Mouse (Mus musculus) midbrain, embryonic 11.5 days (tissue): ENCODE results near the gene Olfr1218. TPM values are rescaled to one million over a fixed set of nuclear protein-coding genes. Genes with fewer than 3 reads are reported as not detected.
"Not testable (repeated sequence)": the region's sequence is repeated elsewhere in the genome, so short reads cannot be mapped to it uniquely, and the experiment has no call there.

Experiments used
- ATAC-seq: fragments of 200-750 bp; cut with Nextera tagmentation; 2 replicates; pipeline ENCODE4 v1.8.0; 2017; ENCODE audit warnings: moderate TSS enrichment, moderate library complexity; ENCODE audit not compliant: low FRiP score
- DNase-seq: peaks from one replicate; pipeline ENCODE4 v3.0.0; 2015; ENCODE audit warnings: low spot score; ENCODE audit errors: missing footprints
- H3K27ac ChIP-seq: fragments of 300-500 bp; sonication (generic); 2 replicates; pipeline ENCODE4 v1.5.1; 2014; ENCODE audit warnings: low read depth, low read length
- H3K27me3 ChIP-seq: fragments of 300-500 bp; sonication (generic); 2 replicates; pipeline ENCODE4 v1.6.1; 2014; ENCODE audit warnings: mild to moderate bottlenecking, low read length, moderate library complexity, mixed read lengths; ENCODE audit not compliant: control insufficient read depth, insufficient read depth
- H3K36me3 ChIP-seq: fragments of 300-500 bp; sonication (generic); 2 replicates; pipeline ENCODE4 v1.6.1; 2014; ENCODE audit warnings: mild to moderate bottlenecking, low read length, moderate library complexity, mixed read lengths; ENCODE audit not compliant: control insufficient read depth, insufficient read depth
- H3K4me1 ChIP-seq: fragments of 300-500 bp; sonication (generic); 2 replicates; pipeline ENCODE4 v1.6.1; 2014; ENCODE audit warnings: low read length; ENCODE audit not compliant: control insufficient read depth, insufficient read depth
- H3K4me2 ChIP-seq: fragments of 300-500 bp; sonication (generic); 2 replicates; pipeline ENCODE4 v1.6.1; 2014; ENCODE audit warnings: mild to moderate bottlenecking, moderate library complexity
- H3K4me3 ChIP-seq: fragments of 300-500 bp; sonication (generic); 2 replicates; pipeline ENCODE4 v1.5.1; 2014; ENCODE audit warnings: low read depth, low read length
- H3K9ac ChIP-seq: fragments of 300-500 bp; sonication (generic); 2 replicates; pipeline ENCODE4 v1.6.1; 2014; ENCODE audit warnings: low read length
- H3K9me3 ChIP-seq: fragments of 300-500 bp; sonication (generic); 2 replicates; pipeline ENCODE4 v1.6.1; 2016; ENCODE audit warnings: low read length; ENCODE audit not compliant: control insufficient read depth
- WGBS: fragments of 180-500 bp; shearing (Covaris S2); extraction: QIAGEN DNeasy Blood & Tissue Kit; methylation state at CpG from one replicate; pipeline ENCODE4 v1.1.7; 2014; 5-methylcytosine and 5-hydroxymethylcytosine counted together
- polyA plus RNA-seq: library from polyadenylated mRNA; unstranded; fragments of >200 nt; fragmentation: Nextera tagmentation; extraction: Ambion mirVana; gene quantifications from 2 replicates; pipeline ENCODE4 v1.2.1, GENCODE M21; 2014

Gene Olfr1218
- polyA plus RNA-seq: not detected in 2 replicates

DNA sequence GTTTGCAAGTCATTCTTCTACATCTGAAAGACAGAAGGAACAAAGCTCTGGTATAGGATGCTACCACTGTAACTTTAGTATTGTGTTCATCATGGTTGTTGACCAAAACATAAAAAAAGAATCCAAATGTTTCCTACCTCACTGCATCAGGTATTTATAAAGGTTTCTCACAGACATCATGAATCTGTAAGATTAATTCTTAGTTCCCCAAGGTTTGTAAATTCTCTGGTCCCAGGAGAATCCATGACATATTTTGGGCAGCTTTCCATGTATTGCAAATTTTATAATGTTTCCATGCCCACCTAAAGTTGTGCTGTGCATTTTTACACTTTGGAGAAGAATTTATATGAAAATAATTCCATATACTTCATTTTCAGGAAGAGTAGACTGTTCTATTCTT lies at the start of gene Olfr1218:
Gene Olfr1218 (minus strand): TSS at position 101 of the 400 bp plus-strand sequence.
- ATAC-seq: no peak

DNA sequence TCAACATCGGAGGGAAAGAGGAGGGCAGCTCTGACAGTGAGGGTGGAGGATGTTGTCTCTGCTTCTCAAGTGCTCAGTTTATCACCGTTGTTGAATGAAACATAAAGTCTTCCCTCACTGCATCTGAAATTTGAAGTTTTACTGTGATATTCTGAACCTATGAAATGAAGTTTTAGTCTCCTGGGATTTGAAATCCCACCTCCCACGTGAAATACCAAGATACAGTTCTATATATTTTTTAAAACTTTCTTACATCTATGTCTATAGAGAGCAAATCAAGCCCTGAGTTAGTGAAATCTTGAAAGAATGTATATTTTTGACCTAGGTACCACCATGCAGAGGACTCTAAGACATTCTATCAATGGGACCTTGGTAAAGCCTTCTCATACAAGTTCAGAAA lies 45.7 kb upstream of the Olfr1218 start, which contains the start of gene Olfr1220:
Gene Olfr1220 (minus strand): TSS at position 101 of the 400 bp plus-strand sequence.
- 85% methylated on average over 3 of the region's 3 CpGs for WGBS
- ATAC-seq: no peak

More for the DNA sequence above, at the start of gene Olfr1218:
- H3K4me1 ChIP-seq: no peaks in the 10 kb centered on the region
- H3K9ac ChIP-seq: no peak within 1 kb of the TSS
- no peaks in the 10 kb centered on the region for H3K36me3 ChIP-seq
- no peak for DNase-seq
- no peak within 1 kb of the TSS for H3K4me2 ChIP-seq
- no peaks in the 10 kb centered on the region for H3K9me3 ChIP-seq
- H3K27me3 ChIP-seq: no peaks in the 10 kb centered on the region
- no peak within 1 kb of the TSS for H3K27ac ChIP-seq
- no peak within 1 kb of the TSS for H3K4me3 ChIP-seq

DNA sequence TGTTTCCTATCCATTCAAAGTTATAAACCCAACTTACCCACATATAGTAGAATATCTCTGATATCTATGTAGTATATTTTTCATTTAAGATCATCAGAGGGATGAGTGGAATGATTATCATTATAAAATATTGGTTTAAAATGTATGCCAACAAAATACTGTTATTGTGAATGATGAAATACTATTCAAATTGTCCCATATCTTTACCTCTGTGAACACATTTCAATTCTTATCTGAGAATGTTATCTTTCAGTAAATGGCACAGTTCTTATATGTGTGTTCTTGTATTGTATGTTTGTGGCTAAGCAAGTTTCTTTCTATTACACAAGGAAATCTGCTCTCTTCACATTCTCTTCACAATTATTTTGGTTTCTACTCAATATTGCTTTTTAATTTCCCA lies 44.7 kb upstream of the Olfr1218 start:
- Histone ChIP-seq H3K4me1 (no peaks in the 10 kb centered on the region), H3K27ac (no peak overlapping the region), H3K4me3 (no peak overlapping the region), H3K9ac (no peak overlapping the region), H3K4me2 (no peak overlapping the region), H3K36me3 (no peaks in the 10 kb centered on the region), H3K9me3 (no peaks in the 10 kb centered on the region), H3K27me3 (no peaks in the 10 kb centered on the region)
- no peak for ATAC-seq
- no peak for DNase-seq

More for the DNA sequence above, 45.7 kb upstream of the Olfr1218 start, which contains the start of gene Olfr1220:
- Histone ChIP-seq H3K9me3 (no peaks in the 10 kb centered on the region), H3K4me2 (no peak within 1 kb of the TSS), H3K4me3 (no peak within 1 kb of the TSS), H3K36me3 (no peaks in the 10 kb centered on the region), H3K9ac (no peak within 1 kb of the TSS), H3K27me3 (no peaks in the 10 kb centered on the region), H3K4me1 (no peaks in the 10 kb centered on the region), H3K27ac (no peak within 1 kb of the TSS)
- no peak for DNase-seq

DNA sequence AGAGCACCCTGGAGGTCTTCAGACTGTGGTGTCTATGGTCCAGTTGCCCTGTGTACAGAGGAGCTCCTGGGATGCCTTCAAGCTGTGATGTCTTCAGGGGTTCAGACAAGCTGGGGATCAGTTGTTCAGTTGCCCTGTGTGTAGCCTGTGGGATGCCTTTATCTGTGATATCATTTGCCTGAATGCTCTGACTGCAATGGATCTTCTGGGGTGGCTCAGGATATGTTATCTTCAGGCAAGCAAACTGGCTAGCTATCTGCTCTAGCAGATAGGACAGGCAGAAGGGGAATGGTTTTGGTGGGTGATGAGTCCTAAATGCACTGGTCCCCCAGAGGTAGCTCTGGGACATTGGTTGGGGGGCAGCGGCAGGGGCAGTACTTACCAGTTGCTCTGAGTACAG lies 32.9 kb upstream of the Olfr1218 start:
- Histone ChIP-seq H3K4me3 (no peak overlapping the region), H3K27ac (no peak overlapping the region), H3K4me2 (no peak overlapping the region), H3K9me3 (no peaks in the 10 kb centered on the region), H3K9ac (no peak overlapping the region), H3K4me1 (no peaks in the 10 kb centered on the region), H3K27me3 (no peaks in the 10 kb centered on the region), H3K36me3 (no peaks in the 10 kb centered on the region)
- DNase-seq (no peak), ATAC-seq (no peak)
- 100% methylated on average over 1 of the region's 1 CpGs for WGBS

DNA sequence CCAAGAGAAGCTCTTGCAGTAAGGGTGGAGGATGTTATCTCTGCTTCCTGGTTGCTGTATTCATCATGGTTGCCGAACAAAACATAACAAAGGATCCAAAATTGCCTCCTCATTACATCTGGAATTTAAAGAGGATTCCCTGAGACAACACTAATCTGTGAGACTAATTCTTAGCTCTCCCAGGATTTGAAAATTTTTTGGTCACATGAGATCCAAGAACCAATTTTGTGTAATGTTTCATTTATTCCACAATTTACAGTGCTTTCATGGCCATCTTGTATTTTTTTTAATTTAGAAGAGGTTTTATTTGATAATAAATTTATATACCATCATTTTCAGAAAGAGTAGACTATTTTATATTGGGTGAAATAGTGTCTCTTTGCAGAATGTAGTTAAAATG lies 22.4 kb upstream of the Olfr1218 start, which contains the start of gene Olfr1219:
Gene Olfr1219 (minus strand): TSS at position 101 of the 400 bp plus-strand sequence.
- 62% methylated on average over 1 of the region's 1 CpGs for WGBS
- no peaks in the 10 kb centered on the region for H3K36me3 ChIP-seq
- DNase-seq (no peak), ATAC-seq (no peak)
- H3K4me2 ChIP-seq: no peak within 1 kb of the TSS
- H3K27ac ChIP-seq: no peak within 1 kb of the TSS
- no peak within 1 kb of the TSS for H3K4me3 ChIP-seq
- no peaks in the 10 kb centered on the region for H3K27me3 ChIP-seq
- H3K9ac ChIP-seq: no peak within 1 kb of the TSS
- H3K9me3 ChIP-seq: no peaks in the 10 kb centered on the region
- H3K4me1 ChIP-seq: no peaks in the 10 kb centered on the region

DNA sequence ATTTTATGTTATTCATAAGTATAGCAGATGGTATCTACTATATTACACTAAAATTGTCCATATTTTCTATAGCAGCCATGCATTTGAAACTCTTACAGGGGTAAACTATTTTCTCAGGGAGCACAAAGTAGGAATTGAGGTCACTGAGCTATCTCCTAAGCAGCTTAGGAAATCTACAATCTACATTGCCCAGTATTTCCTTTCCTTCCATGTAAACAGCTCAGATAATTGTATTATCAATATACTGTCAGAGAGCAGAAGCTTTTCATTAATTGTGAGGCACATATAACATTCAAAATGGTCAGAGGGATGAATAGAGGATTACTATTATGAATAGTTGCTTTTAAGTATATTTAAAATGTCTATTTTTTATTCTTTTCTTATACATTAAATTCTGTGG lies 20.5 kb upstream of the Olfr1218 start:
- Histone ChIP-seq H3K27ac (no peak overlapping the region), H3K9ac (no peak overlapping the region), H3K9me3 (no peaks in the 10 kb centered on the region), H3K4me3 (no peak overlapping the region), H3K36me3 (no peaks in the 10 kb centered on the region), H3K27me3 (no peaks in the 10 kb centered on the region), H3K4me1 (no peaks in the 10 kb centered on the region), H3K4me2 (no peak overlapping the region)
- DNase-seq (no peak), ATAC-seq (no peak)

DNA sequence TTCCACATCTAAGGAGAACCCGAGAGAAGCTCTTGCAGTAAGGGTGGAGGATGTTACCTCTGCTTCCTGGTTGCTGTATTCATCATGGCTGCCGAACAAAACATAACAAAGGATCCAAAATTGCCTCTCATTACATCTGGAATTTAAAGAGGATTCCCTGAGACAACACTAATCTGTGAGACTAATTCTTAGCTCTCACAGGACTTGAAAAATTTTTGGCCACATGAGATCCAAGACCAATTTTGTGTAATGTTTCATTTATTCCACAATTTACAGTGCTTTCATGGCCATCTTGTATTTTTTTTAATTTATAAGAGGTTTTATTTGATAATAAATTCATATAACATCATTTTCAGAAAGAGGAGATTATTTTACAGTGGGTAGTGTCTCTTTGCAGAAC lies 29.0 kb downstream of the Olfr1218 start, which contains the start of gene Olfr1217:
Gene Olfr1217 (minus strand): TSS at position 101 of the 400 bp plus-strand sequence.
- H3K27ac ChIP-seq: no peak within 1 kb of the TSS
- WGBS: 76% methylated on average over 2 of the region's 2 CpGs
- H3K27me3 ChIP-seq: no peaks in the 10 kb centered on the region
- ATAC-seq (no peak), DNase-seq (no peak)
- no peaks in the 10 kb centered on the region for H3K4me1 ChIP-seq
- H3K4me2 ChIP-seq: no peak within 1 kb of the TSS
- no peaks in the 10 kb centered on the region for H3K9me3 ChIP-seq
- no peak within 1 kb of the TSS for H3K9ac ChIP-seq
- H3K36me3 ChIP-seq: no peaks in the 10 kb centered on the region
- no peak within 1 kb of the TSS for H3K4me3 ChIP-seq

DNA sequence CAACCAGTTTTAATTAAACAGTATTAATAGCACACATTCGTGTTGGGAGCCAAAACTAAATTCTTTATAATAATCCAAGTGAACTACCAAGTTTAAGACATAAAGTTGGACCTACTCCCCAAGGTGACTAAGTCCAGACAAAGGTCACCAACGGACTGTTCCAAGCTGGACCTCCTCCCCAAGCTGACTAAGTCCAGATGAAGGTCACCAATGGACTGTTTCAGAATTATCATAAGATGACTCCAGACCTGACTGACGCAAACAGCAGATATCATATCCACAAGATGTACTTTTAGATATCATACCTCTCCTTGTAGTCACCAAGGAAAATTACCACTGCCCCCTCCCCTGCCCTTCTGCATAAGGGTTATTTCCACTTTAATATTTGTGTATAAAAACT lies 39.6 kb downstream of the Olfr1218 start:
- WGBS: 68% methylated on average over 3 of the region's 3 CpGs
- not testable (repeated sequence) for H3K4me1 ChIP-seq, ATAC-seq, H3K27me3 ChIP-seq, H3K4me2 ChIP-seq, H3K4me3 ChIP-seq, H3K9ac ChIP-seq, H3K36me3 ChIP-seq, H3K27ac ChIP-seq, DNase-seq, H3K9me3 ChIP-seq

DNA sequence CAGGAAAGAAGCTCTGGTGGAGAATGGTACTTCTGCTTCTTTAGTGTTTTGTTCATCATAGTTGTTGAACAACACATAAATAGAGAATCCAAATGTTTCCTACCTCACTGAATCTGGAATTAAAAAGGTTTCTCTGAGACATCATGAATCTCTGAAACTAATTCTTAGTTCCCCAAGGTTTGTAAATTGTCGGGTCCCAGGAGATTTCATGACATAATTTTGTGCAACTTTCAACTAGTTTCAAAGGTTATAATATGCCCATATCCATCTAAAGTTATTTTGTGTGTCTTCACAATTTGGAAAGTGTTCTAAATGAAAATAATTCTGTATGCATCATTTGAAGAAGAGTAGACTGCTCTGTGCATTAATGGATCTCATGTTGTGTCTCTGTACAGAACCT lies 42.7 kb downstream of the Olfr1218 start, which contains the start of gene Olfr1216:
Gene Olfr1216 (minus strand): TSS at position 101 of the 400 bp plus-strand sequence.
- no peak within 1 kb of the TSS for H3K4me3 ChIP-seq
- WGBS: 87% methylated on average over 1 of the region's 1 CpGs
- no peaks in the 10 kb centered on the region for H3K27me3 ChIP-seq
- H3K9ac ChIP-seq: no peak within 1 kb of the TSS
- no peak for ATAC-seq
- no peaks in the 10 kb centered on the region for H3K9me3 ChIP-seq
- no peak within 1 kb of the TSS for H3K27ac ChIP-seq
- H3K4me2 ChIP-seq: no peak within 1 kb of the TSS
- no peaks in the 10 kb centered on the region for H3K36me3 ChIP-seq
- no peak for DNase-seq
- H3K4me1 ChIP-seq: no peaks in the 10 kb centered on the region
